Mouse (Mus musculus) testis, adult 2 months (tissue): ENCODE measurements around the gene Gfpt1.

ENCODE experiments used
- CTCF ChIP-seq: fragments of 200-500 bp; IDR thresholded peaks from 2 replicates; pipeline ENCODE4 v1.5.1; 2012; ENCODE audit warnings: low read depth, mild to moderate bottlenecking, inconsistent platforms, low read length, moderate library complexity; ENCODE audit not compliant: control insufficient read depth, insufficient read depth, insufficient replicate concordance
- POLR2A ChIP-seq: fragments of 200-500 bp; IDR thresholded peaks from 2 replicates; pipeline ENCODE4 v1.6.1; 2012; ENCODE audit warnings: low read depth, mild to moderate bottlenecking, inconsistent platforms, low read length, moderate library complexity; ENCODE audit not compliant: control insufficient read depth

GRCm38 (mm10) chr6:87100297-87101020, 57.8 kb downstream of the Gfpt1 start:
- TF ChIP-seq POLR2A, result no peak
- no peak for TF ChIP-seq CTCF
